Mouse (Mus musculus) embryonic facial prominence, embryonic 11.5 days (tissue): Measurements from ENCODE around the gene Pde10a. TPM values are rescaled to one million over a fixed set of nuclear protein-coding genes. Genes with fewer than 3 reads are reported as not detected.

ENCODE experiments used
- ATAC-seq: fragments of 200-750 bp; cut with Nextera tagmentation; replicated peaks from 2 replicates; pipeline ENCODE4 v1.8.0; 2017; ENCODE audit warnings: low read depth; ENCODE audit not compliant: insufficient number of reproducible peaks, low FRiP score, low TSS enrichment
- DNase-seq: peaks from one replicate; pipeline ENCODE4 v3.0.0-alpha.2; 2015; ENCODE audit warnings: low spot score
- H3K27ac ChIP-seq: fragments of 300-500 bp; sonication (generic); replicated peaks from 2 replicates; pipeline ENCODE4 v1.5.1; 2014; ENCODE audit warnings: mild to moderate bottlenecking, low read depth, low read length, control low read depth
- H3K27me3 ChIP-seq: fragments of 300-500 bp; sonication (generic); 2 replicates; pipeline ENCODE4 v1.6.1; 2014; ENCODE audit warnings: mild to moderate bottlenecking, low read length, moderate library complexity, mixed read lengths; ENCODE audit not compliant: control insufficient read depth, insufficient read depth
- H3K36me3 ChIP-seq: fragments of 300-500 bp; sonication (generic); replicated peaks from 2 replicates; pipeline ENCODE4 v1.6.1; 2014; ENCODE audit warnings: low read depth, mild to moderate bottlenecking, low read length, moderate library complexity, mixed read lengths; ENCODE audit not compliant: control insufficient read depth, insufficient read depth
- H3K4me1 ChIP-seq: fragments of 300-500 bp; sonication (generic); 2 replicates; pipeline ENCODE4 v1.6.1; 2014; ENCODE audit warnings: low read length, mixed read lengths; ENCODE audit not compliant: control insufficient read depth, insufficient read depth
- H3K4me2 ChIP-seq: fragments of 300-500 bp; sonication (generic); 2 replicates; pipeline ENCODE4 v1.6.1; 2014; ENCODE audit warnings: low read depth, mild to moderate bottlenecking, control low read depth, low read length, moderate library complexity
- H3K4me3 ChIP-seq: fragments of 300-500 bp; sonication (generic); 2 replicates; pipeline ENCODE4 v1.5.1; 2014; ENCODE audit warnings: low read depth, low read length, control low read depth
- H3K9ac ChIP-seq: fragments of 300-500 bp; sonication (generic); replicated peaks from 2 replicates; pipeline ENCODE4 v1.6.1; 2014; ENCODE audit warnings: mild to moderate bottlenecking, control low read depth, low read length
- H3K9me3 ChIP-seq: fragments of 300-500 bp; sonication (generic); replicated peaks from 2 replicates; pipeline ENCODE4 v1.6.1; 2016; ENCODE audit warnings: mild to moderate bottlenecking, low read length, inconsistent platforms, mixed read lengths; ENCODE audit not compliant: control insufficient read depth
- WGBS: fragments of 180-500 bp; shearing (Covaris S2); extraction: QIAGEN DNeasy Blood & Tissue Kit; methylation state at CpG from one replicate; pipeline ENCODE4 v1.1.7; 2014; 5-methylcytosine and 5-hydroxymethylcytosine counted together
- polyA plus RNA-seq: library from polyadenylated mRNA; unstranded; fragments of >200 nt; fragmentation: Nextera tagmentation; extraction: Ambion mirVana; gene quantifications from 2 replicates; pipeline ENCODE4 v1.2.1, GENCODE M21; 2014

Gene Pde10a
- polyA plus RNA-seq, 1 experiment from 2014 or later, result 1.9 TPM

GRCm38 (mm10) chr17:8631701-8632100 lies 106.5 kb downstream of the Pde10a start:
- WGBS, result 70% methylated on average over 1 of the region's 1 CpGs
- no peaks in the 10 kb centered on the region for H3K4me1 ChIP-seq
- no peaks in the 10 kb centered on the region for H3K9me3 ChIP-seq
- H3K9ac ChIP-seq, result no peak overlapping the region
- H3K27me3 ChIP-seq, result no peaks in the 10 kb centered on the region
- ATAC-seq (no peak), DNase-seq (no peak)
- no peak overlapping the region for H3K4me2 ChIP-seq
- no peaks in the 10 kb centered on the region for H3K36me3 ChIP-seq
- H3K4me3 ChIP-seq, result no peak overlapping the region
- H3K27ac ChIP-seq, result no peak overlapping the region

GRCm38 (mm10) chr17:8633596-8633995 lies 108.4 kb downstream of the Pde10a start:
- Histone ChIP-seq H3K27me3 (no peaks in the 10 kb centered on the region), H3K4me2 (no peak overlapping the region), H3K36me3 (no peaks in the 10 kb centered on the region), H3K27ac (no peak overlapping the region), H3K4me3 (no peak overlapping the region), H3K9me3 (no peaks in the 10 kb centered on the region), H3K4me1 (no peaks in the 10 kb centered on the region), H3K9ac (no peak overlapping the region)
- ATAC-seq (no peak), DNase-seq (no peak)
- 57% methylated on average over 8 of the region's 8 CpGs for WGBS

- ATAC-seq (no peak), DNase-seq (no peak)
- H3K4me2 ChIP-seq, result no peak overlapping the region
- no peaks in the 10 kb centered on the region for H3K27me3 ChIP-seq
- H3K27ac ChIP-seq, result no peak overlapping the region
- no peaks in the 10 kb centered on the region for H3K36me3 ChIP-seq
- H3K4me3 ChIP-seq, result no peak overlapping the region
- H3K9ac ChIP-seq, result no peak overlapping the region
- H3K4me1 ChIP-seq, result no peaks in the 10 kb centered on the region
- no peaks in the 10 kb centered on the region for H3K9me3 ChIP-seq
- WGBS, result 88% methylated on average over 4 of the region's 4 CpGs
Observed at GRCm38 (mm10) chr17:8634476-8634875, 109.3 kb downstream of the Pde10a start.

GRCm38 (mm10) chr17:8636231-8636630 lies 111.1 kb downstream of the Pde10a start:
- no peaks in the 10 kb centered on the region for H3K9me3 ChIP-seq
- DNase-seq (no peak), ATAC-seq (no peak)
- H3K4me2 ChIP-seq, result no peak overlapping the region
- WGBS, result 73% methylated on average over 3 of the region's 3 CpGs
- no peaks in the 10 kb centered on the region for H3K36me3 ChIP-seq
- no peaks in the 10 kb centered on the region for H3K4me1 ChIP-seq
- H3K27ac ChIP-seq, result no peak overlapping the region
- H3K9ac ChIP-seq, result no peak overlapping the region
- no peaks in the 10 kb centered on the region for H3K27me3 ChIP-seq
- H3K4me3 ChIP-seq, result no peak overlapping the region

DNA sequence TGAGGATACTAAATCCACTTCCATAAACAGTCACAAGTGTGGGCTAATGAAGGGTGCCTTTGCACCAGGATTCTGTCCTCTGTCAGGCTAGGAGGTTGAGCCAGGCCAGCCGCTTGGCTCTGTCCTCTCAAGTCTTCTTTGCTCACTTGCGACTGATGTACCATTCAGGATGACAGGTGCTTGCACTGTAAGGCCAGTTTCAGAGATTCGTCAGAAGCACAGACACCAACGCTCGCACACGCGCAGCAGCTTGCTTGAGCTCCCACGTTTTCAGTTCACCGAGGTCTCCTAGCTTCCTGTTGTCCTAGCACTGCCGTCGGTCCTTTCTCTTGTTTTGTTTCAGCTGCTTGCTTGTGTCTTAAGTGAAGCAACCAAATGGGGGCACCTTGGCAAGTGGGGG lies 111.5 kb downstream of the Pde10a start:
- no peak overlapping the region for H3K4me2 ChIP-seq
- H3K4me3 ChIP-seq, result no peak overlapping the region
- H3K9me3 ChIP-seq, result no peaks in the 10 kb centered on the region
- H3K27me3 ChIP-seq, result no peaks in the 10 kb centered on the region
- H3K36me3 ChIP-seq, result no peaks in the 10 kb centered on the region
- DNase-seq (no peak), ATAC-seq (no peak)
- WGBS, result 74% methylated on average over 11 of the region's 11 CpGs
- no peak overlapping the region for H3K27ac ChIP-seq
- no peaks in the 10 kb centered on the region for H3K4me1 ChIP-seq
- H3K9ac ChIP-seq, result no peak overlapping the region

- no peak overlapping the region for H3K4me2 ChIP-seq
- no peaks in the 10 kb centered on the region for H3K9me3 ChIP-seq
- no peak overlapping the region for H3K4me3 ChIP-seq
- no peak overlapping the region for H3K9ac ChIP-seq
- H3K27me3 ChIP-seq, result no peaks in the 10 kb centered on the region
- H3K4me1 ChIP-seq, result no peaks in the 10 kb centered on the region
- ATAC-seq (no peak), DNase-seq (no peak)
- no peak overlapping the region for H3K27ac ChIP-seq
- H3K36me3 ChIP-seq, result no peaks in the 10 kb centered on the region
- 67% methylated on average over 4 of the region's 4 CpGs for WGBS
Observed at GRCm38 (mm10) chr17:8637181-8637580, 112.0 kb downstream of the Pde10a start.

- Histone ChIP-seq H3K4me1 (no peaks in the 10 kb centered on the region), H3K9ac (no peak overlapping the region), H3K4me3 (no peak overlapping the region), H3K36me3 (no peaks in the 10 kb centered on the region), H3K9me3 (no peaks in the 10 kb centered on the region), H3K27ac (no peak overlapping the region), H3K4me2 (no peak overlapping the region), H3K27me3 (no peaks in the 10 kb centered on the region)
- DNase-seq (no peak), ATAC-seq (no peak)
- 78% methylated on average over 12 of the region's 12 CpGs for WGBS
Observed at GRCm38 (mm10) chr17:8639703-8640380, 114.7 kb downstream of the Pde10a start.

DNA sequence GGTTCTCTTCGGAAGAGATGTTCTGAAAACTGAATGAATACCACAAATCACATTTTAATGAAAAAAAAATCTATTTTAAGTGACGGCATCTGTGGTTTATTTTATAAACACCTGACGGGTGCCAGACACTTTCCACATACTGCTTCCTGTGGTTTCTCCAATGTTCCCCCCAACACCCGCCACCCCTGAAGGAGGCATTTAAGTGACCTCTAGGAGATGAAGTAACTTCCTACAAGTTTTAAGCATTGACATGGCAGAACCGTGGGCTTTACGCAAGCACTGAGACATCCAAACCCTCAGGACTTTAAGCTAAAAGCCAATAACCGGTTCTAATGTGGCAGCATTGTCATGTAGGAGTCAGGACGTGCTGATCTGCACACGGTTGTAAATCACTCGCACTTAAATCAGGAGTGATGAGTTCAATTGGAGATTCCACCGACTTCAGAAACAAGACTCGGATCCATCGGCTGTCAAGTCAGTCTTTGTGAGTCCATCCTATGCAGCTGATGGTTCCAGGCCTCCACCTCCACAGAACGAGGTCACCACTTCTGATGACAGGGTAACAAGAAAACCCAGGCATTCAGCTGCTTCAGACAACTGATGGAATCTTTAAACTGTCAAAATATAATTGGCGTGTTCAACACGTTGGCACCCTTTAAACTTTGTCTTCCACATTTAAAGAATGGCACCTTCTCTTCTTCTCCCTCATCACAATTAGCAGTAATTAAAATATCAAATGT lies 115.7 kb downstream of the Pde10a start:
- Histone ChIP-seq H3K27ac (no peak overlapping the region), H3K4me1 (no peaks in the 10 kb centered on the region), H3K4me2 (no peak overlapping the region), H3K9ac (no peak overlapping the region), H3K4me3 (no peak overlapping the region), H3K9me3 (no peaks in the 10 kb centered on the region), H3K27me3 (no peaks in the 10 kb centered on the region), H3K36me3 (no peaks in the 10 kb centered on the region)
- 86% methylated on average over 16 of the region's 16 CpGs for WGBS
- DNase-seq (no peak), ATAC-seq (no peak)
